Mouse (Mus musculus) hindbrain, embryonic 11.5 days (tissue): ENCODE results near the gene Cops9. TPM values are rescaled to one million over a fixed set of nuclear protein-coding genes. Genes with fewer than 3 reads are reported as not detected.

Experiments used
- ATAC-seq: fragments of 200-750 bp; cut with Nextera tagmentation; 2 replicates; pipeline ENCODE4 v1.8.0; 2017; ENCODE audit warnings: mild to moderate bottlenecking, moderate TSS enrichment, moderate library complexity; ENCODE audit not compliant: low FRiP score
- DNase-seq: peaks from one replicate; pipeline ENCODE4 v3.0.0-alpha.2; 2015; ENCODE audit warnings: low spot score
- H3K27ac ChIP-seq: fragments of 300-500 bp; sonication (generic); 2 replicates; pipeline ENCODE4 v1.5.1; 2014; ENCODE audit warnings: mild to moderate bottlenecking, low read depth, low read length
- H3K27me3 ChIP-seq: fragments of 300-500 bp; sonication (generic); 2 replicates; pipeline ENCODE4 v1.6.1; 2014; ENCODE audit warnings: mild to moderate bottlenecking, low read length, moderate library complexity, mixed read lengths; ENCODE audit not compliant: control insufficient read depth, insufficient read depth
- H3K36me3 ChIP-seq: fragments of 300-500 bp; sonication (generic); 2 replicates; pipeline ENCODE4 v1.6.1; 2014; ENCODE audit warnings: mild to moderate bottlenecking, low read length, moderate library complexity, mixed read lengths; ENCODE audit not compliant: control insufficient read depth, insufficient read depth
- H3K4me1 ChIP-seq: fragments of 300-500 bp; sonication (generic); replicated peaks from 2 replicates; pipeline ENCODE4 v1.6.1; 2014; ENCODE audit warnings: low read length, mixed read lengths; ENCODE audit not compliant: control insufficient read depth, insufficient read depth
- H3K4me2 ChIP-seq: fragments of 300-500 bp; sonication (generic); replicated peaks from 2 replicates; pipeline ENCODE4 v1.6.1; 2014; ENCODE audit warnings: mild to moderate bottlenecking, low read depth, low read length
- H3K4me3 ChIP-seq: fragments of 300-500 bp; sonication (generic); 2 replicates; pipeline ENCODE4 v1.5.1; 2014; ENCODE audit warnings: low read depth, low read length
- H3K9ac ChIP-seq: fragments of 300-500 bp; sonication (generic); 2 replicates; pipeline ENCODE4 v1.6.1; 2014; ENCODE audit warnings: low read depth, low read length
- H3K9me3 ChIP-seq: fragments of 300-500 bp; sonication (generic); 2 replicates; pipeline ENCODE4 v1.6.1; 2016; ENCODE audit warnings: low read length; ENCODE audit not compliant: control insufficient read depth
- WGBS: fragments of 180-500 bp; shearing (Covaris S2); extraction: QIAGEN DNeasy Blood & Tissue Kit; methylation state at CpG from one replicate; pipeline ENCODE4 v1.1.7; 2014; 5-methylcytosine and 5-hydroxymethylcytosine counted together
- polyA plus RNA-seq: library from polyadenylated mRNA; unstranded; fragments of >200 nt; fragmentation: Nextera tagmentation; extraction: Ambion mirVana; gene quantifications from 2 replicates; pipeline ENCODE4 v1.2.1, GENCODE M21; 2014

The Cops9 gene
- polyA plus RNA-seq, 1 experiment from 2014 or later: 392 TPM

DNA sequence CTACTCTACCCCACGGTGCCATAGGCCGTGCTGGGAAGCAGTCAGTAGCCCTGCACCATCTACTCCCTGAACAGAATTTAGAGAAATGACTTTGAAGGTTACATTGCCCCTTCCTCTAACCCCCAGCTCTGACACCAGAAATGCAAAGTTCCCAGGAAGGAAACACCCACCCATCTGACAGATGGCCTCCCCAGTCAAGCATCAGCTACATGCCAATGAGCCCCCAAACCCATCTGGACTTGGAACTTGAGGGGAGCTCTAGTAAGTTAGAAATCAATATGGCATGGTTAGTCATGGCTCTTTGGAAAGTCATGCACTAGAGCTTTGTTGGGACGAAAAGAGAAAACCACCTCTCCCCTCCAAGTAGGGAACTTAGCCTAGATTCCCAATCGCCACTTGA is 3.0 kb downstream of the Cops9 start:
- Histone ChIP-seq H3K36me3 (no peaks in the 10 kb centered on the region; the same call in 1 of the 2 replicates), H3K9me3 (no peaks in the 10 kb centered on the region), H3K27me3 (no peaks in the 10 kb centered on the region), H3K27ac (no peak overlapping the region), H3K9ac (no peak overlapping the region), H3K4me1 (no peaks in the 10 kb centered on the region), H3K4me3 (no peak overlapping the region), H3K4me2 (no peak overlapping the region)
- 94% methylated on average over 4 of the region's 4 CpGs for WGBS
- no peak for DNase-seq
- ATAC-seq: no peak

DNA sequence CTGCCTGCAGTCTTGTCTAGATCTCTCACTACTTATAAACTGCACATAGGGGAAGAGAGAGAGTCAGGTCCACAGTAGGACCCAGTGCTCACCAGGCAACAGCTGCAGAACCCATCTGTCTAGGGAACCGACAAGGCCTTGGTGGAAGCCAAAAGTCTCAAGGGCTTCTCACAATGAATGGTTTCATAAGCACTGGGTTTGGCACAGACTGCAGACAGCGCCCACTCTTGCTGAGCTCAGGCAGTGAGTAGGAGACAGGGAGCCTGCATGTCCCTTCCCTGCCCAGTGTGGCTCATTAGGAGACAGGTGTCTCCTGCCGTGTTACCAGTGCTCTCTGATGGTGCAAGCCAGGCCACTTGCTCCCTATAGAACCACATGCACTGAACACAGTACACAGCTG is 3.6 kb downstream of the Cops9 start:
- Histone ChIP-seq H3K27ac (no peak overlapping the region), H3K36me3 (no peaks in the 10 kb centered on the region; the same call in 1 of the 2 replicates), H3K4me2 (no peak overlapping the region), H3K27me3 (no peaks in the 10 kb centered on the region), H3K4me3 (no peak overlapping the region), H3K9me3 (no peaks in the 10 kb centered on the region), H3K9ac (no peak overlapping the region), H3K4me1 (no peaks in the 10 kb centered on the region)
- DNase-seq (no peak), ATAC-seq (no peak)
- WGBS: 84% methylated on average over 3 of the region's 3 CpGs

DNA sequence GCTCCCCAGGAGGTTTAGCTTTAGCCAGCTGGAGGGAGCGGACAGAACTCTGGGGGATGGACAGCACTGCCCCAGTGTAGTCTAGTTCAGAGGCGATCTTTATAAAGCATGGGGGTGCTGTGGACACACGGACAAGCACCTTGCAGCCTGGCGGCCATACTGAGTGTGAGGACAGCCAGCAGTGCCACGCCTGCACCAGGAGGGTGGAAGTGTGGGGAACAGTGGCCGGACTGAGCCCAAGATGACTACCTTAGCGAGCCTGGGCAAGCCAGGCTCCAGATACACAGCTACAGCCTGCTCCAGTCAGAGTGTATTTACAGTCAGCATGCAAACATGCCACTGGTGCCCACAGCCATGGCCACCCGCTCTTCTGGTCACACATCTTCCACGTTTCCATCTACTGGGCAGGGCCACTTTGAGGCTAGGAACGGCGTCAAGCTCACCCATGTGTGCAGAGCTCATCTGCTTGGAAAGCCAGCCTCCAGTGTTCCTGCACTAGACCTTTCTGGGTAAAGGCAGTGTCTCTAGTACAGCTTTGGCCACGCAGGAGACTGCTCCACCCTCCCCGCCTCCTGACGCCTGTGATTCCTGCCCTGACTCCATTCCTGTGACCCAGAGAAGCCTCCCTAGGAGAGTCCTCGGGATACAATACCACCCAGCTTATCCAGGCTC is 4.1 kb downstream of the Cops9 start:
- no peaks in the 10 kb centered on the region for H3K4me1 ChIP-seq
- 93% methylated on average over 15 of the region's 15 CpGs for WGBS
- ATAC-seq: no peak

DNA sequence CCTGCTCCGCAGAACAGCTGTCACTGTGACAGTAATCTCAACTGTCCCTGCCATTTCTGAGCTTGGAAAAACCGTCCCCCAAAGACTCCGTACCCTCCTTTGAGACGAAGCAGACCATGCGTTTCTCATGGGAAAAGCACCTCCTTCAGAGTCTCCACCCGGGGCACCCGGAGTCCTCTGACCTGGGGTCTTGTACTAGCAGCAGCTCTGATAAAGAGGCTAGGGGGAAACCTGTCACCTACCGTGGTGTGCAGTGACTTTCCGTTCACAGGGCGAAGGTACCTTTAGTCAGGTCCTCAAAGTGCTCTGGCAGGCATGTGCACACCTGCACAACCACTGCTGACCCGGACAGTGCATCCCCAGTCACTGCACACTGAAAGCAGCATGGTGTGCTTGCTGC is 5.1 kb downstream of the Cops9 start:
- no peak for ATAC-seq
- WGBS: 92% methylated on average over 11 of the region's 11 CpGs

More for the DNA sequence above, 4.1 kb downstream of the Cops9 start:
- H3K36me3 ChIP-seq: no peaks in the 10 kb centered on the region; the same call in 1 of the 2 replicates
- no peak overlapping the region for H3K27ac ChIP-seq
- no peaks in the 10 kb centered on the region for H3K27me3 ChIP-seq
- no peak for DNase-seq
- no peaks in the 10 kb centered on the region for H3K9me3 ChIP-seq
- H3K4me3 ChIP-seq: no peak overlapping the region
- H3K9ac ChIP-seq: no peak overlapping the region
- no peak overlapping the region for H3K4me2 ChIP-seq

DNA sequence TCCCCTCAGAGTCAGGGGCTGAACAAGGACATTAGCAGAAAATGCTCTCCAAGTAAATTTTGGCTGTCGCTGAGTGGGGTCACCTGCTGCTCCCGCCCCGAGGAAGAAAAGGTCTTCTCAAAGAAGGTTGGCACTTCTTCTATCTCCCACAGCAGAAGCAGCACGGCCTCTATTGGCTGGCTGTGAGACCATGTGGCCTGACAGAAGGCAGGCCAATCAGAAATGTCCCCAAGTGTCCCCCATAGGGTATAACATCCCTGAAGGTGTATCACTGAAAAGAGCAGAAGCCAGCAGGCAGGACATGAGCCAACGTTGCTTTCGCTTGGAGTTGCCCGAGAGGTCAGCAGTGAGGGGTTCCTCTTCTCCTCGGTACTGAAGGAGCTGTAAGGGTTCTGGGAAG is 5.8 kb downstream of the Cops9 start:
- Histone ChIP-seq H3K36me3 (no peaks in the 10 kb centered on the region; the same call in 1 of the 2 replicates), H3K4me2 (no peak overlapping the region), H3K9me3 (no peaks in the 10 kb centered on the region), H3K9ac (no peak overlapping the region), H3K4me1 (no peaks in the 10 kb centered on the region), H3K27me3 (no peaks in the 10 kb centered on the region), H3K27ac (peak overlapping the region; percentile 17; the same call in 1 of the 2 replicates), H3K4me3 (no peak overlapping the region)
- no peak for DNase-seq
- 90% methylated on average over 8 of the region's 8 CpGs for WGBS
- no peak for ATAC-seq

More for the DNA sequence above, 5.1 kb downstream of the Cops9 start:
- H3K9ac ChIP-seq: no peak overlapping the region
- no peak overlapping the region for H3K27ac ChIP-seq
- H3K4me1 ChIP-seq: no peaks in the 10 kb centered on the region
- no peaks in the 10 kb centered on the region; the same call in 1 of the 2 replicates for H3K36me3 ChIP-seq
- no peaks in the 10 kb centered on the region for H3K27me3 ChIP-seq
- H3K4me2 ChIP-seq: no peak overlapping the region
- H3K4me3 ChIP-seq: no peak overlapping the region
- H3K9me3 ChIP-seq: no peaks in the 10 kb centered on the region
- DNase-seq: no peak

DNA sequence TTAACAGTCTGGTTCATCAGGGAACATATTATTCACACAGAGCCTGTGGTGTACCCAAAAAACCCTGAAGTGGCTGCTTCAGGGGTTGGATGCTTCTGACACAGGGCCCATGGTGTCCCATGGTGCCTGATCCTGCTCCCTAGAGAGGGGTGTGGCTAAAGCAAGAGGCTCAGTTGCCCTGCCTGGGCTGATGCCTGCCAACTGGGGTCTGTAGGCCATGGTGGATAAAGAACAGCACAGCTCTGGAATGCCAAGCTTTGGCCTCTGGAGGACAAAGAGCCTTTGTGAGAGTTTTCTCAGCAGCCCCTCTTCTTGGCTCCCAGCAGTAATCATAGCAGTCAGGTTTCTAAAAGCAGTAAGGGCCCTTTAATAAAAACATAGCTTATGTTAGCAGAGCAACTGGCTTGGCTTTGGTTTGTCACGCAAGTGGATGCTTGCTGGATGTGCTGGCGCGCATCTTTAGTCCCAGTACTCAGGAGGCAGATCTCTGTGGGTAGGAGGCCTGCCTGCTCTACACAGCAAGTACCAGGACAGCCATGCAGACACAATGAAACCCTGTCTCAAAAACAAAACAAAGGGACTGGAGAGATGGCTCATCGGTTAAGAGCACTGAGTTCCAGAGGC is 6.7 kb downstream of the Cops9 start:
- 73% methylated on average over 4 of the region's 4 CpGs for WGBS
- Histone ChIP-seq H3K4me1 (no peaks in the 10 kb centered on the region), H3K27me3 (no peaks in the 10 kb centered on the region), H3K36me3 (no peaks in the 10 kb centered on the region; the same call in 1 of the 2 replicates), H3K9ac (no peak overlapping the region), H3K4me2 (no peak overlapping the region), H3K9me3 (no peaks in the 10 kb centered on the region), H3K27ac (peak overlapping the region; percentile 30; the same call in 1 of the 2 replicates), H3K4me3 (no peak overlapping the region)
- ATAC-seq (peak; percentile 69), DNase-seq (peak; percentile 22)

DNA sequence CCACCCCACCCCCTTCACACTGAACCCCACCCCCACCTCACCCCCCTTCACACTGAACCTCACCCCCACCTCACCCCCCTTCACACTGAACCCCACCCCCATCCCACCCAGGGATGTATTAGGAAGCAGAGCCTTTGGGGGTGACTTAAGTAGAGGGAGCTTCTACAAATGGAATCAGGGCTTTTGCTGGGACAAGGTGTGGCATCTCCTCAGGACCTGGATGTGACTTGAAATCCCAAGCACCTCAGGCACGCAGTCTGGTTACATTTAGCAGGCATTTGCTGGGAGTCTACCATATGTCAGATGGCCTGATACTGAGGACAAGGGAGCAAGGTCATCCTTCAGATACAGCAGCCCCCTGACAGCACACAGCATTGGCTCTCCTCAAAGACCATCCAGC is 7.2 kb downstream of the Cops9 start:
- H3K4me2 ChIP-seq: no peak overlapping the region
- no peaks in the 10 kb centered on the region for H3K4me1 ChIP-seq
- no peaks in the 10 kb centered on the region; the same call in 1 of the 2 replicates for H3K36me3 ChIP-seq
- ATAC-seq (peak; percentile 21; the same call in 1 of the 2 replicates), DNase-seq (no peak)
- H3K9me3 ChIP-seq: no peaks in the 10 kb centered on the region
- H3K27ac ChIP-seq: peak overlapping the region; percentile 30; the same call in 1 of the 2 replicates
- H3K4me3 ChIP-seq: no peak overlapping the region
- no peak overlapping the region for H3K9ac ChIP-seq
- H3K27me3 ChIP-seq: no peaks in the 10 kb centered on the region
- 65% methylated on average over 1 of the region's 1 CpGs for WGBS

DNA sequence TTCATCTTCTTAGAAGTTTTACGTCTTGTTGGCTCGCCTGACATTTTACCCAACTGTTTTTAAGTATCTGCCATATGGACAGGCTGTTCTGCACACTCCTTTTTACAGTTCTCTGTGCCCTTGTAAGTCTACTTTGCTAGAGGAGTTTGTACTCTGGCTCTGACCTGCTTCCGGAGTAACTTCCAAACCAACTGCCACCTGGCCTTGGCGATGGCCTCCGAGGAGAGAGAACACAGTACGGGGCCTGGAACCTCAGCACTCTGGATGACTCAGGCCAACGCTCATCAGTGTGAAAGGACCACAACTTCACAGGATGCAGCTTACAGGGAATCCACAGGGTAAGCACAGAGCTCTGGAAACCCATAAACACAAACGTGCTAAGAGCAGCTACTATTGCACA is 8.1 kb downstream of the Cops9 start:
- Histone ChIP-seq H3K9ac (no peak overlapping the region), H3K4me1 (no peaks in the 10 kb centered on the region), H3K4me2 (no peak overlapping the region), H3K9me3 (no peaks in the 10 kb centered on the region), H3K4me3 (no peak overlapping the region), H3K27me3 (no peaks in the 10 kb centered on the region), H3K36me3 (no peaks in the 10 kb centered on the region; the same call in 1 of the 2 replicates), H3K27ac (no peak overlapping the region)
- ATAC-seq (no peak), DNase-seq (no peak)
- WGBS: 87% methylated on average over 8 of the region's 8 CpGs

DNA sequence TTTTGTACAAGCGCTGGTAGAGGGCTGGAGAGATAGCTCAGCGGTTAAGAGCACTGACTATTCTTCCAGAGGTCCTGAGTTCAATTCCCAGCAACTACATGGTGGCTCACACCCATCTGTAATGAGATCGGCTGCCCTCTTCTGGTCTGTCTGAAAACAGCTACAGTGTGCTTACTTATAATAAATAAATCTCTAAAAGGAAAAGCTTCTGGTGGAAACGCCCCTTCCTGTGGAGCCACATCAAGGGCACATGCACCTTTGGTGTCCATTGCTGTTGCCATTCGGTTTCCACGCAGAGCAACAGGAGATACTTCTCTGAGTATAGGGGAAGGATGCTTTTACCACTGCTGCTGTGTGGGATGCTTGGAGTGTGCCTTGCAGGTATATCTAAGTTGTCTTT is 8.8 kb downstream of the Cops9 start:
- H3K9ac ChIP-seq: no peak overlapping the region
- no peaks in the 10 kb centered on the region for H3K9me3 ChIP-seq
- H3K27ac ChIP-seq: no peak overlapping the region
- 66% methylated on average over 6 of the region's 6 CpGs for WGBS
- H3K4me2 ChIP-seq: no peak overlapping the region
- H3K36me3 ChIP-seq: no peaks in the 10 kb centered on the region; the same call in 1 of the 2 replicates
- no peak overlapping the region for H3K4me3 ChIP-seq
- no peak for ATAC-seq
- DNase-seq: no peak
- no peaks in the 10 kb centered on the region for H3K4me1 ChIP-seq
- H3K27me3 ChIP-seq: no peaks in the 10 kb centered on the region
